Mouse (Mus musculus) cortical plate, adult 2 months (tissue): ENCODE data around the gene Ptprg.

Source experiments
- CTCF ChIP-seq: fragments of 200-500 bp; IDR thresholded peaks from 2 replicates; pipeline ENCODE4 v1.5.1; 2011; ENCODE audit warnings: mild to moderate bottlenecking, control low read depth, low read length; ENCODE audit not compliant: insufficient read depth; ENCODE audit errors: extremely low read depth
- POLR2A ChIP-seq: fragments of 200-500 bp; IDR thresholded peaks from 2 replicates; pipeline ENCODE4 v1.6.1; 2011; ENCODE audit warnings: mild to moderate bottlenecking, low read length, control low read depth; ENCODE audit not compliant: insufficient read depth; ENCODE audit errors: extremely low read depth

GRCm38 (mm10) chr14:11679741-11680140 is 126.4 kb downstream of the Ptprg start:
- TF ChIP-seq CTCF, result no peak
- TF ChIP-seq POLR2A, result no peak
